Mouse (Mus musculus): ENCODE results near the gene Cacng7.
"Not testable (repeated sequence)": the region's sequence is repeated elsewhere in the genome, so short reads cannot be mapped to it uniquely, and the experiment has no call there.

Gene Cacng7

DNA sequence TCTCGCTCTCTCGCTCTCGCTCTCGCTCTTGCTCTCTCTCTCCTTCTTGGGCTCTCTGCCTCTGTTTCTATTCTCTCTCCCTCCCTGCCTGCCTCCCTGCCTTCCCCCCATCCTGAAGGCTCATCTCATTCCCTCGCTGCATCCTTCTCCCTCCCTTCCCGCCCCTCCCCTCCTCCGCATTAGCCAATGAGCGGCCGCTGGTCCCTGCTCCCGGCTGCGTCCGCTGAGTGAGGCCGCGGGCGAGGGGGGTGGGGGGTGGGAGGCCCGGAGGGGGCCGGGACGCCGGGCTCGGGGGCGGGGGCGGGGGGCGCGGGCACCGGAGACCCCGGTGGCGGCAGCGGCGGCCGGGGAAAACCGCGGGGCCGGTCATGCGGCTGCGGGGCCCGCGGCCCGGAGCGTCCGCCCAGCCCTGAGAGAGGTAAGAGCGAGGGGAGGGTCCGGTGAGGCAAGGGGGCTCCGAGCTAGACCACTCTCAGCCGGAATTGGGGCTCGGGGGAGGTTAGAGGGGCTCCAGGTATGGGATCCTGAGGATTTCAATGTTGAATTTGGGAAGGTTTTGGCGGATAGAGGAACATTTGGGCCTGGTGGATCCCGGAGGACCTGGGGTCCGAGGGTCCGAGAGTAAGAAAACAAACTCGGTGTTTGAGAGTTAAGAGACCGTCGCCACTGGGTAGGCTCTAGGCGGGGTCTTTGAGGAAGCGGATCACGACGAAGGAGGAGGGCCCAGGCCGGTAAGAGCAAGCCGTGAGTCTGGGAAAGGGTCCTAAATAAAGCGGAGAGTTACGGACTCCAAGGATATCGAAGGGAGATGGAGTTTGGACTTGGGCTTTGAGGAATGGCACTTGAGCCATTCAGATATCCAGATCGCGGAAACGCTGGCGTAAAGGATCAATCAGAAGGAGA, at the start of gene Cacng7:
Cacng7 (plus strand) TSS at position 337 of the 903 bp plus-strand sequence.
- DNase-seq (ENCODE audit: low spot score), result no peak

DNA sequence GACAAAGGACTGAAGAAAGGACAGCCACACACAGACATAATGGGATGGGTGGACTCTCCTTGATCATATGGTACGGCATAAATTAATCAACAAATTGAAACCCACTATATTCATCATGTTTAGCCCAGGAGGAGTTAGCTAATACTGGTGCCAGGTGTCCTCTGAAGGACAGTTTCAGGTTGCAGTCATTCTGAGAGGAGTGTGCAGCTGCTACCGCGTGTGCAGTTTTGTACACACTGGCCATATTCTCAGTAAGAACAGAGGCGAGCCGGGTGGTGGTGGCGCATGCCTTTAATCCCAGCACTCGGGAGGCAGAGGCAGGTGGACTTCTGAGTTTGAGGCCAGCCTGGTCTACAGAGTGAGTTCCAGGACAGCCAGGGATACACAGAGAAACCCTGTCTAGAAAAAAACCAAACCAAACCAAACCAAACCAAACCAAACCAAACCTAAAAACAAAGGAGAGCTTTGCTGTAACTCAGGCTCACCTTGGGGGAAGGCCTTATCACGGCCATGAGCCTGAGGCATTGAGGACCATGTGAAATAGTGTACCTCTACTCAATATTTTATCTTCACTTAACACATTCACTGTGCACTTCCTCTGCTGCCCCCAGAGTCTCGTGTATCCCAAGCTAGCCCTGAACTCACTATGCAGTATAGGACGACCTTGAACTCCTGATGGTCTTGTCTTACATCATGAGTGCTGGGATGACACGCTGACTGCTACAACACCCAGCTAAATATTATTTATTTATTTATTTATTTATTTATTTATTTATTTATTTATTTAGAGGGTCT, 49.5 kb upstream of the Cacng7 start:
- no peak for DNase-seq (ENCODE audit: low spot score)

DNA sequence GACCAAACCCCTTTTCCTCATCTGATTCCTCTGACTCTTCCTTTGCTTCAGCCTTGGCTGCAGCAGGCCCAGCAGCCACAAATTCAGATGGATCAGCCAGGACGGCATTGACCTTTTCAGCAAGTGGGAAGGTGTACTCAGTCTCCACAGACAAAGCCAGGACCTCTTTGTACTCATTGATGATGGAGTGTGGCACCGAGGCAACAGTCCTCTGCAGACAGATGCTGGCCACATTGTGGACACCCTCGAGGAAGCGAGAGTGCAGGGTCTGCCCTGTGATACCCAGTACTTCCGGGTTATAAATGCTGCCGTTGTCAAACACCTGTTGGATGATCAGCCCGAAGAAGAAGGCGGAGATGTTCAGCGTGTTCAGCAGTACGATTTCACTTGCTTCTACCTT, 48.2 kb upstream of the Cacng7 start:
- no peak for DNase-seq (ENCODE audit: low spot score)

DNA sequence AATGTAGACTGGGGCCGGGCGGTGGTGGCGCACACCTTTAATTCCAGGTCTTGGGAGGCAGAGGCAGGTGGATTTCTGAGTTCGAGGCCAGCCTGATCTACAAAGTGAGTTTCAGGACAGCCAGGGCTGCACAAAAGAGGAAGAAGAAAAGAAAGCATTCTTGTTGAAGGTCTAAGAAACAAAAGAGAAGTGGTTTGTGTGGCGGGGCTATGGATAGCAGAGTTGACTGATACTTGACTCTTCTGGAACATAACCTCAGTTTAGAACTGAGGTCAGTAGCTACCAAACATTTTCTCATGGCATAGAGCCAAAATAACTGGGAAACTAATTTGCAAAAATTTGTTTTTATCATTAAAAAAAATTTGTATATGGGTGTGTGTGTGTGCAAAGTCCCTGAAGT, 46.7 kb upstream of the Cacng7 start:
- DNase-seq (ENCODE audit: low spot score), result no peak

DNA sequence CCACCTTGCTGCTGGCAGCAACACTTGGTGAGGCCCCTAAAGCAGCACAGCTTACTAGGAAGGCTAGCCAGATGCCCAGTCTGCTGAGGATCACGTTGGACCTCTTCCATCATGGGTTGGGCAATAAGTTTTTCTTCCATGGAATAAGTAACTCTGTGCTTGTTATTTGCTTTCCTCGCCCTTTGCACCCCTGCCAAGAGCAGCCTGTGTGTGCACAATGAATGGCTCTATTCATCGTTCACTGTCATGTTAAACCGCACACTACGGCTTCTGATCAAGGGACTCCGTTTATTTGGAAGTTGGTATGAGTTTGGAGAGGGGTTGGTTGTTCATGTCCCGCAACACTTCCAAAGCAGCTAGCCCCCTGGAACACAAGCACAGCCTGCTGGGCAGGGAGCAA, 45.6 kb upstream of the Cacng7 start:
- DNase-seq (ENCODE audit: low spot score), result no peak

DNA sequence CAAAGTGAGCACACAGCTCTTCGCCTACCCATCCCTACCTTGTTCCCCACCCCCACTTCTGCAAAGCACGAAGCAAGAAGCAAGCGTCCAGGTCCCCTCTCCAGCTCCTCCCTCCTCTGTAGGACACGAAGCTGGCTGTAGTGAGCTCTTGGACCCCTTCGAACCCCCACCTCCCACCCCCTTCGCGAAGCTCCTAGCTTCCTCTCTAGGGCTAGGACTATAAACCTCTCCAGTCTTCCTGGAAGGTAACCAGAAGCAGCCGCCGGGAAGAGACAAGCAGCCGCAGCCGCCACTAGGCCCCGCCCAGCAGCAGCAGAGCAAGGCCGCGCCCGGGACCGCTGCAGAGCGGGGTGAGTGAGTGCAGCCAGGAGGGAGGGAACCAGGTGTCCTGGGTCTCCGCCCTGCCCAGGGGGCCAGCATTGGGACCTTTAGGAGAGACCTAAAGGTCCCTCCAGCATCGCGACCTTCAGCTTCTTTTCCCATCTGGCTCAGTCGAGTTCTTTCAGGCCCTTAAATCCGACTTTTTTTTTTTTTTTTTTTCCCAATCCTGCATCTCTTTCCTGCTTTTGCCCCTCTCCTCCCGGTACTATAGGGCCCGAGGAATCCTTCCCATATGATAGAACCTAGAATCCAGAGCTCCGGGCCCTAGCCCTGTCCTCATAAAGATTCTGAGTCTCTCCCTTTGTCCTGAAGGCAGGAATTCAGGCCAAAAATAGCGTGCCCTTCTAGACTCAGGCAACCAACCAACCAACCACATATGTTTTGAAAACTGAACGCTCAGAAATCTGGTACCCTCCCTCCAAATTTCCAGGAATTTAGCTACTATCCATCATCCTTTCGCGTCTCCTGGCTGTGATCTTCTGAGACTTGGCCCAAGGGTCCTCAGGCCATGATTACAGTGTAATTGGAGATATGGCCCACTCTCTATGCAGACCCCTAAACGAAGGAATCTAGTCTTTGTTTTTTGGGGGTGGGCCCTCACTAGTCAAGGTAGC, 43.5 kb upstream of the Cacng7 start, which contains the start of the genes Myadm and Prkcg:
Myadm (plus strand) TSS at position 105 of the 995 bp plus-strand sequence.
Prkcg (plus strand) TSS at position 204 of the 995 bp plus-strand sequence.
- DNase-seq (ENCODE audit: low spot score), result peak; percentile 63

DNA sequence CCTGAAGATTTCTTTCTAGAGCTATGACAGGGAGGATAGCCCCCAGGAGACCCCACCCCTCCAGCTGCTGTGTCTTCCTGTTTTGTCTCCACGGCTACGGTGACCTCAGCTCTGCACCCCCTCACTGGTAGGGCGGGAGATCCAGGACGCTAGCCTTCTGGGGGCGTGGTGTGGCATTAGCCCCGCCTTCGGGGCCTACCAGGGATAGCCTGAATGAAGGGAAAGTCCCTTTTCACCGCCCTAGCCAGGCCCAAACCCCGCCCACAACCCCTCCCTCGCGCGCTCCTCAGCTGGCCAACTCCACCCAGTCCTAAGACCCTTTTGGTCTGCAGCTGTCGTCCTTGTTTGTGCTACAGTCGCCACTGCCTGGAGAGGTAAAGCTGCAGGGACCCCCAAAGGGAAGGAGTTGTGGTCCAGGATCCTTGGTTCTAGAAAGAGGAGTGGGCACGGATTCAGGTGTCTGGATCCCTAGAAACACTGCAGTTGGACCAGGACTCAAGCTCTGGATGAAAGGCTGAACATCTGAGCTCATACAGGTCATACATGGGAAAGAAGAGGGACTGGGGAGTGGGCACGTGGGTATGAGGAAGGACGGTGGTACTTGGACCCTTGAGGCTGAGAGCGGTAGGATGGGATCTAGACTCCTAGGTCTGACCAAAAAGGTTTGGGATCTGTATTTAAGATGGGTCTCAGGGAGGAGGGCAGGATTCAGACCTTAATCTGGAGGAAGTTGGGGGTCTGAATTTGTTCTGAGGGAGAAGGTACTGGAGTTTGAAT, 42.3 kb upstream of the Cacng7 start:
- DNase-seq (ENCODE audit: low spot score), result peak; percentile 86

DNA sequence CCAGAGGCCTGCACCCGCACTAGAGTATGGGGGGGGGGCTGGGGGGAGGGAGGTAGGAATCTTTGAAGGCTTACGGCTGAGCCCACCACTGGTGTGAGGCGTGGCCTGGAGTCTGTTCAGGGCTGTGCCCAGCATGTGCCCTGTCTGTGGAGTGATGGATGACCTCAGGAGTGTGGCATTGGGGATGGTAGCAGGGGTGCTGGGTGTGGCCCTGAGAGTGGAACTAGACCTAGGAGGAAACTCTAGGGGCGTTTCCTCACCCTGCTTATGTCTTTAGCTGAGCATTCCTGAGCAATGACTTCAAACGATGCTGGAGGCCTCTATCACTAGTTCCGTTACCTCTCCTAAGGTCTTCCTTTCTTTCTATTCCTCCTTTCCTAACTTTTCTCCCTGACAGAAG, 41.6 kb upstream of the Cacng7 start:
- DNase-seq (ENCODE audit: low spot score), result no peak

DNA sequence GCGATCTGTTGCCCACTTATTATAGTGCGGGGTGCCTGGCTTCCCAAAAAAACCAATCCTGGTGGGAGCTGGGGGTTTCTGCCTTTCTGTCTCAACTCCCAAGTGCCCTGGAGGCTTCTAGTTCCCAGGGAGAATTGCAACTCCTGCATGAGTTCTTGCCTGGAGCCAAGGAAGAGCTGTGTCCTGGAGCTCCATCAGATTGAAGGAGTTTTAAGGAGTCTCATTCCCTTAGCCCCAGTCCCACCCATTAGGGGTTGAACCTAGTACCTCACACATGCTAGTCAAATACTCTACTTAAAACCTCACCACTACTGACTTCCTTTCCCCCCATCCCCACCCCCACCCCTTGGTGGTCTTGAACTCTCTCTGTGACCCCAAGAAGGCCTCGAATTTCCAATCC, 41.0 kb upstream of the Cacng7 start:
- no peak for DNase-seq (ENCODE audit: low spot score)

DNA sequence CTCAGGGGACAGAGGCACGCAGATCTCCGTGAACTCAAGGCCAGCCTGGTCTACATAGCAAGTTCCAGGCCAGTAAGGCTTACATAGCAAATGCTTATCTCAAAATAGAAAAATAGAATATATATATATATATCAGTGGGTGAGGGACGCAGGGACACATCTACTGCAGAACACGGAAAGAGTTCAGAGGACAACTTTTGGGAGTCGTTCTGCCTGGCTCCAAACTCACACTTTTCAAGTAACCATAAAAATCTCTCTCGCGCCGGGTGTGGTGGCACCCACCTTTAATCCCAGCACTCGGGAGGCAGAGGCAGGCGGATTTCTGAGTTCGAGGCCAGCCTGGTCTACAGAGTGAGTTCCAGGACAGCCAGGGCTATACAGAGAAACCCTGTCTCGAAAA, 40.5 kb upstream of the Cacng7 start:
- DNase-seq (ENCODE audit: low spot score), result not testable (repeated sequence)

DNA sequence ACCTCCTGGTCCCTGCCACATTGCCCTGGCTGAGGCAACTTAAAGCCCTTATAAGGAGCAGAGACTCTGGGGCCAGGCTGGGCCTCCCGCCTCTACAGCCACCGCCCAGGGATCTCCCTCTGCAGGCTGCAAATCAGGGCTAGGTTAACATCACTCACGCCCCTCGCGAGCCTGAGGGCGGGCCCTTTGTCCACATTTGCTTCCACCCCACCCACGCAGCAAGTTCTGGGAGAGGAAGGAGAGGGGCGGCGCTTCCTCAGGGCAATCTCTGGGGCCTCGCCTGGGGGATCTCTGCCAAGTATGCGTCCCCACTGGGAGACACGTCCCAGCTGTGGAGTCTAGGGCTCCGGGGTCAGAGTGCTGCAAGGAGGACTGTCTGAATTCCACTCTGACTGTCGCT, 40.0 kb upstream of the Cacng7 start:
- DNase-seq (ENCODE audit: low spot score), result no peak

DNA sequence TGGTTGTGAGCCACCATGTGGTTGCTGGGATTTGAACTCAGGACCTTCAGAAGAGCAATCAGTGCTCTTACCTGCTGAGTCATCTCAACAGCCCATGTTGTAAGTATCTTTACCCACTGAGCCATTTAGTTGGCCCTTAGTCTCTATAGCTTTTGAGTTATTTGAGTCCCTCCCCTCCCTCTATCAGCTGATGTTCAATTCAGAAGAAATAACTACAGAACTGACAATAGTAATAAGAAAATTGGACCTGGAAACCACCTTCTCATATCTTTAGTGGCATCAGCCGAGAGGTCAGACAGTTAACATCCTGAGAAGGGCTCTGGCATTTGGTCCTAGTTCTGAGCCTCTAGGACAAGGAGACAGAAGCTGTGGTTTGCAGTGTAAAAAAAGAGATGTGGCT, 38.0 kb upstream of the Cacng7 start:
- DNase-seq (ENCODE audit: low spot score), result no peak

DNA sequence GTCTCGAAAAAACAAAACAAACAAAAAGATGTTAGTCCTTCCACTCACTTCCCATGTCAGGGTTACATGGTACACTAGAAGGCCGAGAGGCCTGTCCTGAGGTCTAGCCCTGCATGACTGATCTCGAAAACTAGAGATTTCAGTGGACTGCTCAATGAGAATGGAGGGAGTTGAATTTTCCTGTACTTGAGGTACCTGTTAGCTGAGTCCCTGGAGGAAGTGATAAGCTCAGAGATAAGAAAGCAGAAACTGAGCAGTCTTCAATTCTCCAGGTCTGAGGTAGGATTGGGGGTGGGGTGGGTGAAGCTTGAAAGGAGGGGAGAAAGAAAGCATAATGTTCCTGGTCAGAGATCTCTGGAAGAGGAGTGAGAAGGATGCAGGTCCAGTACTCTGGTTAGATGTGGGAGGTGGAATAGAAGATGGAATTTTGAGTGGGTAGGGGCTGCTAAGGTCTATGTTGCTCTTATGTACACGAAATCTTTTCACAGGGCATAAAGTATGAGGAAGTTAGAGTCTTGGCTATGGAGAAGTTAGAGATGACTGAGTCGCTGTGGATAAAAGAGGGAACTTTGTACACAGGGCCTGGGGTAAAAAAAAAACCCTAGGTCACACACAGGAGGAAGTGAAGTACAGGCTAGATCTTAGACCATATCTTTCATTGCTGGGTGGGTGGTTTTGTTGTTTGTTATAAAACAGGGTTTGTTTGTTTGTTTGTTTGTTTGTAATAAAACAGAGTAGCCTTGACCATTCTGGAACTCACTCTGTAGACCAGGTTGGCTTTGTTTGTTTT, 37.2 kb upstream of the Cacng7 start:
- DNase-seq (ENCODE audit: low spot score), result no peak

DNA sequence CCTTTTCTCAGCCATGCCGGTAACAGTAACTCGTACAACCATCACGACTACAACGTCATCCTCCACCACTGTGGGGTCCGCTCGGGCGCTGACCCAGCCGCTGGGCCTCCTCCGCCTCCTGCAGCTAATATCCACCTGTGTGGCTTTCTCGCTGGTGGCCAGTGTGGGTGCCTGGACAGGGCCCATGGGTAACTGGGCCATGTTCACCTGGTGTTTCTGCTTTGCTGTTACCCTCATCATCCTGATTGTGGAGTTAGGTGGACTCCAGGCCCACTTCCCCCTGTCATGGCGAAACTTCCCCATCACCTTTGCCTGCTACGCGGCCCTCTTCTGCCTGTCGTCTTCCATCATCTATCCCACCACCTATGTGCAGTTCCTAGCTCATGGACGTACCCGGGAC, 36.0 kb upstream of the Cacng7 start:
- DNase-seq (ENCODE audit: low spot score), result no peak

DNA sequence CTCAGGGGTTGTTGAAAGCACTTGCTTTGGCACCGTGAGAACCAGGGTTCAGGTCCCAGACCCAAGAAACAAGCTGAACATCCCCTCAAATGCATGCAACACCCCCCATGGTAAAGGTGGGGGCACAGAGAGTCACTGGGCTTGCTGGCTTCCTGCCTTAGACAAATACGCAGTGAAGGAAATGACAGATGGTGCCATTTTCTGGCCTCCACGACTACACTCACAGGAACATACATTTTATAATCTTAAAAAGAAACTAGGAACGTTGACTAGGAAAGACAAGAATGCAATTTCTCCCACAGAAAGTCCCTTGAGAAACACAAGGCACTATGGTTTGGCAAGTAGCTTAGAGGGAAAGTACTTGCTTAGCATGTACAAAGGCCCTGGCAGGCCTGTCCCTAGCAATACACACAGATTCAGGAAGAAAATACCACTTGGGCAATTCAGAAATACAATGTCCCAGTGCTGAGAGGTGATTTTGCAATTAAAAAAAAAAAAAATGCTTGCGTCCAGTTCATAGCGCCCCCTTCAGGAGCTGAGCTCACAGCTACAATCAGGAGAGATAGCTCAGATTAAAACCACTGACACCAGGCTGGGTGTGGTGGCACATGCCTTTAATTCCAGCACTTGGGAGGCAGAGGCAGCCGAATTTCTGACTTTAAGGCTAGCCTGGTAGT, 32.7 kb upstream of the Cacng7 start:
- DNase-seq (ENCODE audit: low spot score), result no peak

DNA sequence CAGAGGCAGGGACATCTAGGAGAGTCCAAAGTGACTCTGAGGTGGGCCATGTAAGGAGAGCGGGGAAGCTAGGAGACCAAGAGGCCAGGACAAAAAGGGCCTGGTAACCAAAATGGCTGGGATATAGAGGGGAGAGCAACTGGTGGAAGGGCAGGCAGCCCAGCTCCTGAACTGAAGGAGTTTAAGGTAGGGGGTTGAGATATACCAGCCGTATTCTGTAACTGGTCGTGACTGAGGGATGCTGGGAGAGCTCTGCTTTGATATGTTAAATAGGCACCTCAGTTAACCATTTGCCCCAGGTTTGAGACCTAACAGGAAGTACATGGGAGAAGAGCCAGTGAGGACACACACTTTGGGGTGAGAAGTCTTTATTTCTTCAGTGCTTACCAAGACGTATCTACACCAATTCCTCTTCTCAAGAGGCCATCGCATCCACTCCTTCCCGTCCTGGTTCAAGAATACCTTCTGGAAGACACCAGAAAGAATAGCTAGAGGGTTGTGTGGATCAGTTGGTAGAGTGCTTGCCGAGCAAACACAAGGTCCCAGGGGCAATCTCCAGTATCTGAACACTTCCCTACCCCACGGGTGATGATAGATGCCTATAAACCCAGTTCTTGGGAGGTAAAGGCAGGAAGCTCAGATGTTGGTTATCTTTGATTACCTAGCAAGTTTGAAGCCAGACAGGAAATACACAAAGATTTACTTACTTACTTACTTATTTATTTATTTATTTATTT, 31.7 kb upstream of the Cacng7 start:
- no peak for DNase-seq (ENCODE audit: low spot score)

DNA sequence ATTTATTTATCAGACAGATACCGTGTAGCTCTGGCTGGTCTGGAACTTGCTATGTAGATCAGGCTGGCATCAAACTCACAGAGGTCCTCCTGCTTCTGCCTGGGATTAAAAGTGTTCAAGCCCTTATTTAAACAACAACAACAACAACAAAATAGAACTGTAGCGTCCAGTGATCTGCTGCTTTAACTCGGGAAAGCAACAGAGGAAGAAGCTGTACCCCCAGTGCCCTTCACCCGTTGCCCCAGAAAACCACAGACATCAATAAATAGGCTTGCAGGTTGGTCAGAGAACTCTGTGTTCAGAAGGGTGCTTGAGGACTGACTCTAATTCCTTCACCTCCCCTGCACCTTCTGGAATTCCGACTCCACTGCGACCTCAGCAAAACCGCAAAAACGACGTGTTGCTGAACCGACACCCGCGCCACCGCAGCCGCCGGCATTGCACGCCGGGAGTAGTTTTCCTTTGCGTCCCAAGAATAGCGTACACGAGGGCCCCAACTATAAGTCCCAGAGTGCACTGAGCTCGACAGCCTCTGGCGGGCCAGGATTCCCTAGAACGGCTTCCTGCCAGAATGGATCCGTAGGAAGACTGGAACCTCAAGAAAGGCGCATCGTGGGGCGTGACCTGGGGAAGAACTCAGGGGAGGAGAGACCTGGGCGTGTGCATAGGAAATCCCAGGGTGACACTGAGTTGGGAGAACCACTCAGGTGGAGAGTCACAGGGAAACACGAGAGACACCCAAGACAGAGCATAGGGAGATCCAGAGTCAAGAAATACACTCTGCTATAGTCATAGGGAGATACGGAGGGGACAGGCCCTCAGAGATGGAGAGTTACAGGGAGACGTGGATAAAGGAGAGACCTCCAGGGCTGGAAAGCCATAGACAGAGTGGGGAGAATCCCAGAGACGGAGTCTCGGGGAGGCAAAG, 30.9 kb upstream of the Cacng7 start:
- no peak for DNase-seq (ENCODE audit: low spot score)

Data from T-cell, adult 2 months (primary cell).